Mouse (Mus musculus): ENCODE results near the gene Ackr3. TPM values are rescaled to one million over a fixed set of nuclear protein-coding genes. Genes with fewer than 3 reads are reported as not detected.

Gene Ackr3
- total and polyA plus RNA-seq, 3 experiments: 0.11 TPM; not detected in 2

GRCm38 (mm10) chr1:90232491-90232885, 28.7 kb downstream of the Ackr3 start:
- Histone ChIP-seq H3K27me3 (ENCODE audit: insufficient read depth, low read length) (no peaks in the 10 kb centered on the region), H3K36me3 (replicated peaks) (no peaks in the 10 kb centered on the region), H3K4me3 (ENCODE audit: low read depth, low read length) (no peak overlapping the region), H3K4me1 (ENCODE audit: insufficient read depth, low read depth, low read length) (no peaks in the 10 kb centered on the region), H3K9me3 (replicated peaks) (peaks cover 74% of the 10 kb centered on the region)
- TF ChIP-seq TAL1 (conservative IDR thresholded peaks at IDR 0.05; ENCODE audit: low read depth, low read length) (no peak), POLR2AphosphoS5 (IDR thresholded peaks at IDR 0.05; ENCODE audit: insufficient replicate concordance, low read depth, low read length) (no peak), GATA2 (IDR thresholded peaks at IDR 0.05; ENCODE audit: borderline replicate concordance, low read depth, low read length) (no peak), GATA1 (IDR thresholded peaks at IDR 0.05; ENCODE audit: borderline replicate concordance, low read length) (no peak)
- DNase-seq (ENCODE audit: low spot score) (no peak), ATAC-seq (ENCODE audit: extremely low read depth, insufficient number of reproducible peaks, low FRiP score, poor library complexity, severe bottlenecking) (no peak)

- DNase-seq (ENCODE audit: low spot score) (no peak), ATAC-seq (ENCODE audit: extremely low read depth, insufficient number of reproducible peaks, low FRiP score, poor library complexity, severe bottlenecking) (no peak)
- TF ChIP-seq POLR2AphosphoS5 (IDR thresholded peaks at IDR 0.05; ENCODE audit: insufficient replicate concordance, low read depth, low read length): no peak
- TF ChIP-seq CTCF (IDR thresholded peaks at IDR 0.05; ENCODE audit: low read depth, low read length): no peak
- H3K36me3 ChIP-seq (replicated peaks): no peaks in the 10 kb centered on the region
- no peak overlapping the region for H3K4me3 ChIP-seq (ENCODE audit: low read depth, low read length)
- no peaks in the 10 kb centered on the region for H3K27me3 ChIP-seq (ENCODE audit: insufficient read depth, low read length)
- H3K9me3 ChIP-seq (replicated peaks): peaks cover 73% of the 10 kb centered on the region
- H3K4me1 ChIP-seq (ENCODE audit: insufficient read depth, low read depth, low read length): no peaks in the 10 kb centered on the region
These were observed 30.9 kb downstream of the Ackr3 start for GRCm38 (mm10) chr1:90234620-90235054.

- TF ChIP-seq TAL1 (conservative IDR thresholded peaks at IDR 0.05; ENCODE audit: low read depth, low read length) (no peak), GATA2 (IDR thresholded peaks at IDR 0.05; ENCODE audit: borderline replicate concordance, low read depth, low read length) (no peak), CTCF (IDR thresholded peaks at IDR 0.05; ENCODE audit: low read depth, low read length) (no peak)
- Histone ChIP-seq H3K36me3 (replicated peaks) (no peaks in the 10 kb centered on the region), H3K4me1 (ENCODE audit: insufficient read depth, low read depth, low read length) (no peaks in the 10 kb centered on the region), H3K9me3 (replicated peaks) (peaks cover 75% of the 10 kb centered on the region), H3K27me3 (ENCODE audit: insufficient read depth, low read length) (no peaks in the 10 kb centered on the region), H3K4me3 (ENCODE audit: low read depth, low read length) (no peak overlapping the region)
- no peak for DNase-seq (ENCODE audit: low spot score)
- no peak for ATAC-seq (ENCODE audit: extremely low read depth, insufficient number of reproducible peaks, low FRiP score, poor library complexity, severe bottlenecking)
These were observed 32.9 kb downstream of the Ackr3 start for GRCm38 (mm10) chr1:90236640-90237039.

GRCm38 (mm10) chr1:90238095-90238888, 34.5 kb downstream of the Ackr3 start:
- ATAC-seq (ENCODE audit: extremely low read depth, insufficient number of reproducible peaks, low FRiP score, poor library complexity, severe bottlenecking) (no peak), DNase-seq (ENCODE audit: low spot score) (no peak)
- H3K36me3 ChIP-seq (replicated peaks): no peaks in the 10 kb centered on the region
- H3K4me1 ChIP-seq (ENCODE audit: insufficient read depth, low read depth, low read length): no peaks in the 10 kb centered on the region
- no peak overlapping the region for H3K4me3 ChIP-seq (ENCODE audit: low read depth, low read length)
- peaks cover 77% of the 10 kb centered on the region for H3K9me3 ChIP-seq (replicated peaks)
- no peaks in the 10 kb centered on the region for H3K27me3 ChIP-seq (ENCODE audit: insufficient read depth, low read length)
- TF ChIP-seq GATA2 (IDR thresholded peaks at IDR 0.05; ENCODE audit: borderline replicate concordance, low read depth, low read length) (no peak), TAL1 (conservative IDR thresholded peaks at IDR 0.05; ENCODE audit: low read depth, low read length) (no peak), GATA1 (IDR thresholded peaks at IDR 0.05; ENCODE audit: borderline replicate concordance, low read length) (no peak), POLR2AphosphoS5 (IDR thresholded peaks at IDR 0.05; ENCODE audit: insufficient replicate concordance, low read depth, low read length) (no peak), CTCF (IDR thresholded peaks at IDR 0.05; ENCODE audit: low read depth, low read length) (no peak)

GRCm38 (mm10) chr1:90239336-90240225, 35.8 kb downstream of the Ackr3 start:
- Histone ChIP-seq H3K9me3 (replicated peaks) (peaks cover 78% of the 10 kb centered on the region), H3K36me3 (replicated peaks) (no peaks in the 10 kb centered on the region), H3K27me3 (ENCODE audit: insufficient read depth, low read length) (no peaks in the 10 kb centered on the region), H3K4me3 (ENCODE audit: low read depth, low read length) (no peak overlapping the region), H3K4me1 (ENCODE audit: insufficient read depth, low read depth, low read length) (no peaks in the 10 kb centered on the region)
- no peak for TF ChIP-seq TAL1 (conservative IDR thresholded peaks at IDR 0.05; ENCODE audit: low read depth, low read length)
- TF ChIP-seq POLR2AphosphoS5 (IDR thresholded peaks at IDR 0.05; ENCODE audit: insufficient replicate concordance, low read depth, low read length): no peak
- TF ChIP-seq GATA2 (IDR thresholded peaks at IDR 0.05; ENCODE audit: borderline replicate concordance, low read depth, low read length): no peak
- no peak for TF ChIP-seq CTCF (IDR thresholded peaks at IDR 0.05; ENCODE audit: low read depth, low read length)
- TF ChIP-seq GATA1 (IDR thresholded peaks at IDR 0.05; ENCODE audit: borderline replicate concordance, low read length): no peak
- ATAC-seq (ENCODE audit: extremely low read depth, insufficient number of reproducible peaks, low FRiP score, poor library complexity, severe bottlenecking): no peak
- DNase-seq (ENCODE audit: low spot score): no peak

GRCm38 (mm10) chr1:90240287-90240686, 36.5 kb downstream of the Ackr3 start:
- H3K36me3 ChIP-seq (replicated peaks): no peaks in the 10 kb centered on the region
- H3K4me1 ChIP-seq (ENCODE audit: insufficient read depth, low read depth, low read length): no peaks in the 10 kb centered on the region
- H3K27me3 ChIP-seq (ENCODE audit: insufficient read depth, low read length): no peaks in the 10 kb centered on the region
- no peak for ATAC-seq (ENCODE audit: extremely low read depth, insufficient number of reproducible peaks, low FRiP score, poor library complexity, severe bottlenecking)
- no peak for DNase-seq (ENCODE audit: low spot score)
- peaks cover 76% of the 10 kb centered on the region for H3K9me3 ChIP-seq (replicated peaks)
- no peak overlapping the region for H3K4me3 ChIP-seq (ENCODE audit: low read depth, low read length)
- TF ChIP-seq CTCF (IDR thresholded peaks at IDR 0.05; ENCODE audit: low read depth, low read length): no peak
- no peak for TF ChIP-seq GATA1 (IDR thresholded peaks at IDR 0.05; ENCODE audit: borderline replicate concordance, low read length)
- no peak for TF ChIP-seq TAL1 (conservative IDR thresholded peaks at IDR 0.05; ENCODE audit: low read depth, low read length)
- no peak for TF ChIP-seq GATA2 (IDR thresholded peaks at IDR 0.05; ENCODE audit: borderline replicate concordance, low read depth, low read length)
- no peak for TF ChIP-seq POLR2AphosphoS5 (IDR thresholded peaks at IDR 0.05; ENCODE audit: insufficient replicate concordance, low read depth, low read length)

All from G1E (cell line).